Mouse (Mus musculus) heart, embryonic 12.5 days (tissue): ENCODE measurements around the gene Trpm6. TPM values are rescaled to one million over a fixed set of nuclear protein-coding genes. Genes with fewer than 3 reads are reported as not detected.

Experiments
- ATAC-seq: fragments of 200-750 bp; cut with Nextera tagmentation; 2 replicates; pipeline ENCODE4 v1.8.0; 2017; ENCODE audit warnings: moderate TSS enrichment, moderate library complexity; ENCODE audit not compliant: insufficient number of reproducible peaks, low FRiP score
- H3K27ac ChIP-seq: fragments of 300-500 bp; sonication (generic); 2 replicates; pipeline ENCODE4 v1.5.1; 2016; ENCODE audit warnings: mild to moderate bottlenecking, moderate library complexity; ENCODE audit not compliant: poor library complexity, severe bottlenecking
- H3K27me3 ChIP-seq: fragments of 300-500 bp; sonication (generic); replicated peaks from 2 replicates; pipeline ENCODE4 v1.6.1; 2016; ENCODE audit warnings: mild to moderate bottlenecking, moderate library complexity
- H3K36me3 ChIP-seq: fragments of 300-500 bp; sonication (generic); 2 replicates; pipeline ENCODE4 v1.6.1; 2016; ENCODE audit warnings: mild to moderate bottlenecking, moderate library complexity
- H3K4me1 ChIP-seq: fragments of 300-500 bp; sonication (generic); replicated peaks from 2 replicates; pipeline ENCODE4 v1.6.1; 2016; ENCODE audit warnings: mild to moderate bottlenecking
- H3K4me2 ChIP-seq: fragments of 300-500 bp; sonication (generic); 2 replicates; pipeline ENCODE4 v1.6.1; 2016; ENCODE audit warnings: mild to moderate bottlenecking, moderate library complexity
- H3K4me3 ChIP-seq: fragments of 300-500 bp; sonication (generic); 2 replicates; pipeline ENCODE4 v1.5.1; 2016; ENCODE audit warnings: mild to moderate bottlenecking
- H3K9ac ChIP-seq: fragments of 300-500 bp; sonication (generic); 2 replicates; pipeline ENCODE4 v1.6.1; 2016; ENCODE audit warnings: mild to moderate bottlenecking, moderate library complexity
- H3K9me3 ChIP-seq: fragments of 300-500 bp; sonication (generic); replicated peaks from 2 replicates; pipeline ENCODE4 v1.6.1; 2016; ENCODE audit warnings: mild to moderate bottlenecking, moderate library complexity
- WGBS: fragments of 180-500 bp; shearing (Covaris S2); methylation state at CpG from one replicate; pipeline ENCODE4 v1.1.7; 2016; 5-methylcytosine and 5-hydroxymethylcytosine counted together
- polyA plus RNA-seq: library from polyadenylated mRNA; unstranded; fragments of >200 nt; fragmentation: Nextera tagmentation; extraction: Ambion mirVana; gene quantifications from 2 replicates; pipeline ENCODE4 v1.2.1, GENCODE M21; 2016

Trpm6 gene
- polyA plus RNA-seq, 1 experiment from 2014 or later: 0.17 TPM

DNA sequence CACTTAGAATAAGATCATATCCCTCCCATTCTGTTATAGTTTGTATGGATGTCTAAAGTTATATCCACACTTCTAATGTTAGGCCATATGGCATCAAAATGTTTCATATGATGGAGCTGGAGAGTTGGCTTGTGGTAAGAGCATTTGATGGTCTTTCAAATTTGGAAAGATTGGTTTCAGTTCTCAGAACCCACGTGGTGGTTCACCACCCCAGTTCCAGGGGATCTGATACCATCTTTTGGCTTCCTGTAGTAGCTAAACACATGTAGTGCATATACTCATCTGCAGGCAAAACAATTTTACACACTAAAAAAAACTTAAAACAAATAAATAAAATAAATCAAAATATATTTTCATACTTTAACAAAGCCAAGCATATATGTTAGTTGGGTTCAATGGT is 21.3 kb downstream of the Trpm6 start:
- H3K4me1 ChIP-seq: no peaks in the 10 kb centered on the region
- no peak overlapping the region for H3K9ac ChIP-seq
- no peaks in the 10 kb centered on the region for H3K27me3 ChIP-seq
- H3K9me3 ChIP-seq: 0 out of 2 replicates have a peak, but pooled peaks cover 1% of the 10 kb centered on the region
- no peak overlapping the region for H3K4me3 ChIP-seq
- WGBS: 55% methylated on average over 1 of the region's 1 CpGs
- no peak overlapping the region for H3K4me2 ChIP-seq
- no peak for ATAC-seq
- no peak overlapping the region for H3K27ac ChIP-seq
- no peaks in the 10 kb centered on the region for H3K36me3 ChIP-seq

DNA sequence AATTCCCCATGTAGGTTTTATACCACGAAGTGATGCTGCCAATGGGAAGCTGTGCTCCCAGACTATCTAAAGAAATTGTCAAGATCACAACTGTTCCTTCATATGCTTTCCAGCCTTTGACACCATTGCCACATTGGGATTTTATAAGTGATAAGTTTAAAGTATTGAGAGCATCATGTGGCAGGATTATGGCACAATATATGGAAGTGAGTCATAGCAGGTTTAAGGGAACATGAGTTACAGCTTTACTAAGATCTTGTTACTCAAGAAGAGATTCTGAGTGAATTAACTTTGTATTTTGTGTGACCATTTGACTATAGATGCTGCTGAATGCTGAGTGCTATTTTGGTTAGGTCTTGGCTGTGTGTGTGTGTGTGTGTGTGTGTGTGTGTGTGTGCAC is 21.8 kb downstream of the Trpm6 start:
- 74% methylated on average over 1 of the region's 1 CpGs for WGBS

DNA sequence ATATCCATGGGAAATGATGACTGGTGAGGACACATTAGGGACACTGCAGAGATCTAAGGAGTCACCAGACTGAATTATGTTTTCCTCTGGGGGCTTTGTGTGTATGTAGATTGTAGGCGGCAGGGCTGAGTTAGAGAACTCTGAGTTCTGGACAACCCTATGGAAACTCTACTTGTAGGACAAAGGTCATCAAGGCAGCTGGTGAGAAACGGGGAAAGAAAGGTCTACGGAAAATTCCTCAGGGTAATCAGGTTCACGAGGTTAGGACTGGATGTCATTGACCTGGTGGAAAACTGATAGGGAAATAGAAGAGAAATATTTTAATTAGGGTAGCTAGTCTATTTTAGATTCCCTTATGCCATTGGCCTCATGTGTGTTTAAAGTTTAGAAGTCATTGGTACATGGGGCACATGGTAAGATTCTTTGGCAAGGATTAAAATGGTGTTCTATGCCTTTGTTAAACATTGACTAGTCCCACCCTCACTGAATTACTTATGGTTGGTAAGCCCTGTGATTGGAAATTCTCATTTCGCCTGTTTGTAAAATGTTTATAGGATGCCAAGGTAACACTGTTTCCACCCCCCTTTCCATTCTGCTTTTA is 23.2 kb downstream of the Trpm6 start:
- Histone ChIP-seq H3K4me2 (no peak overlapping the region), H3K9me3 (0 out of 2 replicates have a peak, but pooled peaks cover 3% of the 10 kb centered on the region), H3K27ac (no peak overlapping the region), H3K27me3 (no peaks in the 10 kb centered on the region), H3K4me1 (no peaks in the 10 kb centered on the region), H3K9ac (no peak overlapping the region), H3K4me3 (no peak overlapping the region), H3K36me3 (no peaks in the 10 kb centered on the region)
- WGBS: 61% methylated on average over 5 of the region's 5 CpGs
- ATAC-seq: no peak

More for the DNA sequence above, 21.8 kb downstream of the Trpm6 start:
- H3K4me3 ChIP-seq: no peak overlapping the region
- H3K27ac ChIP-seq: no peak overlapping the region
- H3K9ac ChIP-seq: no peak overlapping the region
- H3K27me3 ChIP-seq: no peaks in the 10 kb centered on the region
- H3K9me3 ChIP-seq: 0 out of 2 replicates have a peak, but pooled peaks cover 3% of the 10 kb centered on the region
- no peak overlapping the region for H3K4me2 ChIP-seq
- no peaks in the 10 kb centered on the region for H3K4me1 ChIP-seq
- no peak for ATAC-seq
- no peaks in the 10 kb centered on the region for H3K36me3 ChIP-seq

DNA sequence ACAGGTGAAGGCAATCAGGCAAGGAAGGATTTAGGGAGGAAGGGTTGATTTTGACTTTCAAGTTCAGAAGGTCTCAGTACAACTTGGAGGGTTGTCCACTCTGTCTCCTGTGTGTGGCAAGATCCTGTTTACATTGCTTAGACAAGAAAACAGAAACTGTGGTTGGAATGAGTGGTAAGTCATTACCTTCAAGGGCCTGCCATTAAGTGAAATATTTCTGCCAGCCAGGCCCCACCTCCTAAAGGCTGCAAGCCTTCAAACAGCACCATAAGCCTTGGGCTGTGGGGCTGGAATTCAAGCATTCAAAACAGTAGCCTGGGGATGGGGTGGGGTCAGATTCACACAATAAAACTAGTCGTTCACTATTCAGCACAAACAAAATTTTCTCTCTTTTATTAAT is 24.3 kb downstream of the Trpm6 start:
- no peak for ATAC-seq
- Histone ChIP-seq H3K4me3 (no peak overlapping the region), H3K27ac (no peak overlapping the region), H3K36me3 (no peaks in the 10 kb centered on the region), H3K9me3 (0 out of 2 replicates have a peak, but pooled peaks cover 3% of the 10 kb centered on the region), H3K4me2 (no peak overlapping the region), H3K27me3 (no peaks in the 10 kb centered on the region), H3K4me1 (no peaks in the 10 kb centered on the region), H3K9ac (no peak overlapping the region)
- WGBS: 59% methylated on average over 1 of the region's 1 CpGs

DNA sequence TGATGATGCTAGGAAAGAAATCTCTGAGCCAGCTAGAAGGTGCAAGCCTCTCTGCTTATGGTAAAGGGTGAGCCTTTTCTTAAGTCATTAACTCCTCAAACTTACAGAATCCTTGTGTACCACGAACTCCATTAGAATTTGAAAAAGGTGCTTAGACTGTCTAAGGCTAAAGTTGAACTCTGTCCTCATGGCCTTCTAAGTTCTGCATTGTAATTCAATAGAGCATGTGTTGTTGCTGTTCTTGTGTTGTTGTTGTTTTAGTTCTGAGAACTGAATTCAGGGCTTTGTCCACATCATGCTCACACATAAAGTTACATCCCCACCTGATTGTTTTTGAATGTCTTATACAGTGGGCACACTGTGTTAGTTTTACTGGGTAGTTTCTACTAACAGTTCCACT is 49.9 kb downstream of the Trpm6 start:
- H3K27me3 ChIP-seq: no peaks in the 10 kb centered on the region
- no peak overlapping the region for H3K4me3 ChIP-seq
- H3K9ac ChIP-seq: no peak overlapping the region
- no peak for ATAC-seq
- no peak overlapping the region for H3K4me2 ChIP-seq
- no peaks in the 10 kb centered on the region for H3K4me1 ChIP-seq
- H3K27ac ChIP-seq: no peak overlapping the region
- H3K9me3 ChIP-seq: no peaks in the 10 kb centered on the region
- no peaks in the 10 kb centered on the region for H3K36me3 ChIP-seq
- 77% methylated on average over 1 of the region's 1 CpGs for WGBS

DNA sequence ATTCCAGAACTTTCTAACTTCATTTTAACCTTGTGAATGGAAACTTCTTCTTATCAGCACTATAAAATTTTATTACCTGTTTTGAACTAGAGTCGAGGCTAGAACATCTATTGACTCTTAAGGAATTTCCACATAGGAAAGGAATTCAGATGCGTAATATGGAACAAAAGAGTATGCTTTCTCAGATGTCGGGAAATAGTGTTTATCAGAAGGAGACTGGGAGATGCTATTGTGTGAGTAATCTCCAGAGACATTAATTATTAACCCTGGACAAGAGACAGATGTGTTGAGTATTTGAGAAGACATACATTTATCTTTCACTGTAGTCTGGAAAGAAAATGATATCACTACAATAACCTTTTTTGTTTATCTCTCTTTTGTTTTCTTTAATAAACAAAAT is 61.5 kb downstream of the Trpm6 start:
- ATAC-seq: no peak
- H3K36me3 ChIP-seq: no peaks in the 10 kb centered on the region
- WGBS: 72% methylated on average over 3 of the region's 3 CpGs
- no peaks in the 10 kb centered on the region for H3K4me1 ChIP-seq
- H3K9me3 ChIP-seq: no peaks in the 10 kb centered on the region
- no peak overlapping the region for H3K4me2 ChIP-seq
- no peak overlapping the region for H3K27ac ChIP-seq
- H3K27me3 ChIP-seq: no peaks in the 10 kb centered on the region
- H3K9ac ChIP-seq: no peak overlapping the region
- H3K4me3 ChIP-seq: no peak overlapping the region

DNA sequence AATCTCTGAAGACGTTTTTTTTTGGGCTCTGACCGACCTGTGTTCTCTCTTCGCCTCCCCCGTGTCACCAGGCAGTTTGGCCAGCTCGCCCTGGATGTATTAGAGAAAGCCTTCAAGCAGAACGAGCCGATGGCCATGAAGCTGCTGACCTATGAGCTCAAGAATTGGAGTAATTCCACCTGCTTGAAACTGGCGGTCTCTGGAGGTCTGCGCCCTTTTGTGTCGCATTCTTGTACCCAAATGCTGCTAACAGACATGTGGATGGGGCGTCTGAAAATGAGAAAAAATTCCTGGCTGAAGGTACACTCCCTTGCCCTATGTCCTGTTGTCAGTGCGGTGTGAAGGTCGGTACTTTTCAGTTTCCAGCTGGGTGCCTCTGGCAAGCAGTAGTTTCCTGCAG is 65.4 kb downstream of the Trpm6 start:
- no peaks in the 10 kb centered on the region for H3K9me3 ChIP-seq
- H3K36me3 ChIP-seq: no peaks in the 10 kb centered on the region
- WGBS: 68% methylated on average over 13 of the region's 13 CpGs
- H3K4me1 ChIP-seq: no peaks in the 10 kb centered on the region
- no peak overlapping the region for H3K27ac ChIP-seq
- no peak overlapping the region for H3K9ac ChIP-seq
- H3K4me3 ChIP-seq: no peak overlapping the region
- H3K4me2 ChIP-seq: no peak overlapping the region
- ATAC-seq: no peak
- no peaks in the 10 kb centered on the region for H3K27me3 ChIP-seq

DNA sequence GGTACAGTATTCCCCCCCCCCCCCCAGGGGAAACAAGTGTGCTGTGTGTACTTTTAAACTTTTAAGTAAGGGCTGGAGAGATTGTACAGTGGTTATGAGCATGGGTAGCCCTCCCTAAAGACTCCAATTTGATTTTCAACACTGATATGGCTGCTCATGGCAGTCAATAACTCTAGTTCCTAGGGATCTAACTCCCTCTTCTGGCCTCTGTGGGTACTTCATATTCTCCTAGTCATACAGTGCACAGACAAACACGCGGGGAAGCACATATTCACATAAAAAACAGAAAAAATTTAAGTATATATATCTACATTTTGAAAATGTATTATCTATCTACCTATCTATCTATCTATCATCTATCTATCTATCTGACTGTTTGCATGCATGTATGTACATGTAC is 67.6 kb downstream of the Trpm6 start:
- Histone ChIP-seq H3K4me1 (no peaks in the 10 kb centered on the region), H3K27ac (no peak overlapping the region), H3K4me2 (no peak overlapping the region), H3K36me3 (no peaks in the 10 kb centered on the region), H3K4me3 (no peak overlapping the region), H3K27me3 (no peaks in the 10 kb centered on the region), H3K9me3 (no peaks in the 10 kb centered on the region), H3K9ac (no peak overlapping the region)
- no peak for ATAC-seq
- 73% methylated on average over 2 of the region's 2 CpGs for WGBS

DNA sequence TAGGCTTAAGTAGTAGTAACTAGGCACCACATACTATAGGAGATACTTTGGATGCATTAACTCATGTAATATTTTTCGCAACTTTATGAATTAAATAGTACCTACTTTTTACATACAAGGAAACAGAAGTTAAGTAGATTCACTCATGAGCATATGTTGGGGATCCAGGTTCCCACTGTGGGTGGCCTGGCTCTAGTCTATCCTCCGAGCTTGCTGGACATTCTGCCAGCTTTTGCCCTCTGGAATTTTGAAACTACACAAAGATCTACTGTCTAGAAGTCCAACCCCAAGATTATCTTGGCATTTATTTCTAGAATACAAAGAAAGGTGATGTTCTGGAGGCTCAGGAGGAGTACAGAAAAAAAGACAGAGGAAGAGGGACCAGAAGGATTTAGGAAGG is 78.8 kb downstream of the Trpm6 start:
- ATAC-seq: no peak
- Histone ChIP-seq H3K27me3 (no peaks in the 10 kb centered on the region), H3K4me1 (no peaks in the 10 kb centered on the region), H3K4me2 (no peak overlapping the region), H3K4me3 (no peak overlapping the region), H3K9me3 (no peaks in the 10 kb centered on the region), H3K9ac (no peak overlapping the region), H3K36me3 (no peaks in the 10 kb centered on the region), H3K27ac (no peak overlapping the region)
- 66% methylated on average over 2 of the region's 2 CpGs for WGBS

DNA sequence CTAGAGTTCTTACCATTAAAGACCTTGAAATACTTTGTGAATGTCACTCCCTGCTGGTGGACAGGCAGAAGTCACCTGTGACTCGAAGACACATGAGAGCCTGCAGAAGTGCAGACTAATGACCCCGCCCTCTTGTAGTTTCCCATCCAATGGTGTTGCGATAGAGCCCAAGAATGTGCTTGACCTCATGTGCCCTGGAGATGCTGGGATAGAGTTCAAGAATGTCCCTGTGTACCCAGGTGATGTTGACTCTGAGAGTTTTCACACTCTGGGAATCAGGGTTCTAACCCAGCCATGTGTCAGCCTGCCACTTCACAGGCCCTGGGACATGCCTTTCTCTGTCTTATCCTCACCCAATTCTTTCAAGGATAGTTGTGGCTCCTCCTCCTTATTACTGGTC is 81.4 kb downstream of the Trpm6 start:
- 66% methylated on average over 3 of the region's 3 CpGs for WGBS

DNA sequence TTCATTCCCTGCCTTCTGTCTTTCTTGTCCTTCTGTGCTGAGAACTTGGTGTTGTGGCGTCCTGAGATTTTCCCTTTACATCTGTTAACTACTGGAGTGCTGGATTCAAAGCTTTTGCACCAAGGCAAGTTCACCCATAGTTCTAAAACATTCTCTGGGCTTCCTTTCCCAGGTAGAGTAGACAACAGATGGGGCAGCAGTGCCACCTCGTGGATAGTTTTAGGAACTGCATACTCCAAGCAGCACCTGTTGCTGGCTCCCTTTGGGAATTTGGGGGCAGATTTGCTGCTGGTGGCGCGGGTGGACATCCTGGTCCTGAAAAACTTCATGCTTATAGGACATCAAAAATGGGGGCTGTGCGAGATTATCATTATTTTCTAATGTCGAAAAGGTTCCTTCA is 85.2 kb downstream of the Trpm6 start:
- Histone ChIP-seq H3K4me1 (no peaks in the 10 kb centered on the region), H3K4me2 (no peak overlapping the region), H3K4me3 (no peak overlapping the region), H3K27me3 (no peaks in the 10 kb centered on the region), H3K27ac (no peak overlapping the region), H3K36me3 (no peaks in the 10 kb centered on the region), H3K9ac (no peak overlapping the region), H3K9me3 (no peaks in the 10 kb centered on the region)
- 11% methylated on average over 6 of the region's 6 CpGs for WGBS
- no peak for ATAC-seq

More for the DNA sequence above, 81.4 kb downstream of the Trpm6 start:
- no peak overlapping the region for H3K4me3 ChIP-seq
- H3K27ac ChIP-seq: no peak overlapping the region
- no peaks in the 10 kb centered on the region for H3K36me3 ChIP-seq
- no peaks in the 10 kb centered on the region for H3K27me3 ChIP-seq
- no peak overlapping the region for H3K4me2 ChIP-seq
- H3K9me3 ChIP-seq: no peaks in the 10 kb centered on the region
- no peak for ATAC-seq
- no peak overlapping the region for H3K9ac ChIP-seq
- no peaks in the 10 kb centered on the region for H3K4me1 ChIP-seq
